Comparison of ENCODE assay signal across 10 mouse cellular contexts in the genomic region with DNA sequence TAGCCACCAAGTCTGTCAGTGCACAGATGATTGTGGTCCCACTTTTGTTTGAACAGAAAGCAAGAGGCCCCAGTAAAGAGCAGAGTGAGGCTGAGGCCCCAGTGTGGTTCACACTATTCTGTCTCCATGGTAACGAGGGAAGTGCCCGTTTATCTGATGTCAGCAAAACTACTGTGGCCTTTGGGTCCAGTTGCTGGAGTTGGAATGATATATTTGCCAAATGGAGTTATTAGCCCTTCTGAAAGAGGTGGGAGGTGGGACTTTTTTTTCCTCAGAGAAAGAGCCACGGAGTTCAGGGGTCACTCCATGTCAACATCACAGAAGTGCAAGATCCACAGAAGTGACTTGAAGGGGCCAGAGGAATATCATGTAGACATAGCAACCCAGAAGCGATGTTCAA. TPM values are rescaled to one million over a fixed set of nuclear protein-coding genes. Genes with fewer than 3 reads are reported as not detected.
DNase-seq lines count a peak whose midpoint lies in the region; ATAC-seq and TF ChIP-seq lines count a peak whose summit lies in the region.
"Had no signal": no experiment of that assay in that cellular context is flagged by ENCODE, and none has a peak within 500 bp of the region (broad histone marks: within the 10 kb centered on the region; RNA-seq: fewer than 3 reads in every experiment).

No protein-coding gene starts in this region.

- 51% methylated on average over 4 of the region's 4 CpGs for WGBS in kidney, adult 2 months
- 46% methylated on average over 4 of the region's 4 CpGs for WGBS in limb, embryonic 14.5 days

- H3K79me2 ChIP-seq in MEL (ENCODE audit: control insufficient read depth, insufficient read depth, low read length, poor library complexity): no peaks in the 10 kb centered on the region

- 0 out of 2 replicates have a peak, but pooled peaks have one; percentile 21 for ATAC-seq in limb, embryonic 14.5 days (ENCODE audit: low FRiP score, low read depth)

- TF ChIP-seq CTCF in kidney, adult 2 months (conservative IDR thresholded peaks at IDR 0.05; ENCODE audit: insufficient read depth, insufficient read length, low read depth, low read length): no peak
- no peak for TF ChIP-seq CTCF in MEL (IDR thresholded peaks at IDR 0.05 in 2 of 3, conservative IDR thresholded peaks at IDR 0.05 in 1 of 3; ENCODE audit: control insufficient read depth in 1 of 3, insufficient read depth in 1 of 3, low read depth in 2 of 3, low read length in 3 of 3, poor library complexity in 1 of 3, severe bottlenecking in 1 of 3)

- H3K36me3 ChIP-seq in kidney, adult 2 months (ENCODE audit: control insufficient read depth, insufficient read depth, low read length): no peaks in the 10 kb centered on the region
- H3K36me3 ChIP-seq in MEL (ENCODE audit: control insufficient read depth in 1 of 2, insufficient read depth in 2 of 2, low read length in 2 of 2): peaks cover 0 to 47% of the 10 kb centered on the region in 2 experiments; a peak in 2 of 4 replicates
- no peaks in the 10 kb centered on the region for H3K36me3 ChIP-seq in limb, embryonic 14.5 days (ENCODE audit: control insufficient read depth, insufficient read depth, low read length)
- H3K36me3 ChIP-seq: heart, embryonic 15.5 days; neural tube, embryonic 12.5 days had no signal

- intact Hi-C loops in left cerebral cortex, postnatal 14 days (cut with DNase I): no loop called here
- intact Hi-C loops in left cerebral cortex, postnatal 36 days (cut with DNase I): loop anchor here (5.0 kb wide), 1 partner anchor 40 kb away; no protein-coding TSS in a partner anchor

- TF ChIP-seq EP300 in MEL (IDR thresholded peaks at IDR 0.05; ENCODE audit: low read depth in 1 of 2, low read length in 2 of 2): peak in 1 of 2 experiments; percentile 25; a peak in 1 of 4 replicates

- TF ChIP-seq RAD21 in MEL (IDR thresholded peaks at IDR 0.05; ENCODE audit: low read depth, low read length): no peak

- H3K27ac ChIP-seq in kidney, adult 2 months (ENCODE audit: insufficient read depth, low read depth, low read length): no peak overlapping the region
- H3K27ac ChIP-seq in MEL (ENCODE audit: control insufficient read depth, low read depth, low read length): peak overlapping the region; percentile 88
- no peak overlapping the region for H3K27ac ChIP-seq in limb, embryonic 14.5 days (replicated peaks; ENCODE audit: low read depth, low read length)
- H3K27ac ChIP-seq: heart, embryonic 15.5 days; neural tube, embryonic 12.5 days had no signal

- H3K27me3 ChIP-seq in kidney, adult 2 months (replicated peaks; ENCODE audit: control insufficient read depth, insufficient read depth, low read length): no peaks in the 10 kb centered on the region
- H3K27me3 ChIP-seq in MEL (ENCODE audit: control insufficient read depth in 1 of 2, insufficient read depth in 2 of 2, low read length in 2 of 2): no peaks in the 10 kb centered on the region
- H3K27me3 ChIP-seq in limb, embryonic 14.5 days (ENCODE audit: control insufficient read depth, insufficient read depth, low read length): no peaks in the 10 kb centered on the region

- DNase-seq in kidney, adult 2 months: peak; percentile 43
- DNase-seq in kidney, postnatal 4 days: no peak
- peak; percentile 80 for DNase-seq in MEL (ENCODE audit: low read depth, low spot score)
- DNase-seq in embryo, embryonic 11 days: peak; percentile 83
- DNase-seq in limb, embryonic 14.5 days (ENCODE audit: low spot score): peak; percentile 42
- DNase-seq in left cerebral cortex, postnatal 14 days (ENCODE audit: low spot score in 2 of 2): no peak
- no peak for DNase-seq in left cerebral cortex, postnatal 36 days (ENCODE audit: low spot score in 2 of 2)
- DNase-seq in right cerebral cortex, postnatal 36 days (ENCODE audit: low spot score in 2 of 2): no peak

- no peaks in the 10 kb centered on the region for H3K9me3 ChIP-seq in MEL (replicated peaks; ENCODE audit: insufficient read depth, low read length)
- H3K9me3 ChIP-seq in limb, embryonic 14.5 days (ENCODE audit: control insufficient read depth, low read length): no peaks in the 10 kb centered on the region
- H3K9me3 ChIP-seq: heart, embryonic 15.5 days; neural tube, embryonic 12.5 days had no signal

- H3K4me1 ChIP-seq in kidney, adult 2 months (ENCODE audit: control insufficient read depth, insufficient read depth, low read length): peaks cover 3% of the 10 kb centered on the region; the same call in 1 of the 2 replicates
- peaks cover 33 to 62% of the 10 kb centered on the region in 2 experiments for H3K4me1 ChIP-seq in MEL (ENCODE audit: control insufficient read depth in 1 of 2, insufficient read depth in 2 of 2, low read length in 2 of 2)
- H3K4me1 ChIP-seq in limb, embryonic 14.5 days (ENCODE audit: control insufficient read depth, insufficient read depth, low read length): peaks cover 42% of the 10 kb centered on the region

- H3K4me3 ChIP-seq in kidney, adult 2 months (ENCODE audit: insufficient read depth, low read depth, low read length): no peak overlapping the region
- H3K4me3 ChIP-seq in MEL (ENCODE audit: control insufficient read depth in 1 of 2, insufficient read depth in 1 of 2, low read depth in 2 of 2, low read length in 2 of 2): no peak overlapping the region
- no peak overlapping the region for H3K4me3 ChIP-seq in limb, embryonic 14.5 days (replicated peaks; ENCODE audit: low read length)
- H3K4me3 ChIP-seq: heart, embryonic 15.5 days; neural tube, embryonic 12.5 days had no signal

- no peak overlapping the region for H3K4me2 ChIP-seq in limb, embryonic 14.5 days (replicated peaks; ENCODE audit: low read depth, low read length, severe bottlenecking)
- H3K4me2 ChIP-seq: heart, embryonic 15.5 days; neural tube, embryonic 12.5 days had no signal

- peak overlapping the region; percentile 34 for H3K9ac ChIP-seq in MEL (ENCODE audit: control insufficient read depth, low read depth, low read length, poor library complexity, severe bottlenecking)
- H3K9ac ChIP-seq in limb, embryonic 14.5 days (ENCODE audit: low read depth, low read length, severe bottlenecking): no peak overlapping the region
- H3K9ac ChIP-seq: heart, embryonic 15.5 days; neural tube, embryonic 12.5 days had no signal

- TF ChIP-seq POLR2A in kidney, adult 2 months (IDR thresholded peaks at IDR 0.05; ENCODE audit: low read depth, low read length): no peak
- TF ChIP-seq POLR2A in MEL (IDR thresholded peaks at IDR 0.05; ENCODE audit: control insufficient read depth in 1 of 2, insufficient read depth in 1 of 2, low read depth in 1 of 2, low read length in 2 of 2, poor library complexity in 1 of 2): no peak
- TF ChIP-seq POLR2A in limb, embryonic 14.5 days (IDR thresholded peaks at IDR 0.05; ENCODE audit: borderline replicate concordance, extremely low read depth, insufficient read depth, insufficient read length): no peak

TF ChIP-seq in MEL, 35 proteins besides CTCF, POLR2A, EP300 and RAD21:
- TF ChIP-seq GATA1 (IDR thresholded peaks at IDR 0.05; ENCODE audit: low read depth, low read length): peak; percentile 71
- no peak for TF ChIP-seq USF1 (IDR thresholded peaks at IDR 0.05; ENCODE audit: low read depth, low read length)
- no peak for TF ChIP-seq POLR2AphosphoS2 (IDR thresholded peaks at IDR 0.05; ENCODE audit: low read length)
- TF ChIP-seq NRF1 (IDR thresholded peaks at IDR 0.05; ENCODE audit: insufficient read depth, low read depth, low read length, poor library complexity, severe bottlenecking): no peak
- TF ChIP-seq MAFK (IDR thresholded peaks at IDR 0.05; ENCODE audit: borderline replicate concordance, low read depth, low read length): peak; percentile 50; the same call in 1 of the 2 replicates

RNA-seq across cellular contexts. Expression of a gene that starts 24.9 kb away (rescaled TPM):
- 33.5 and 37.0 TPM in 2 replicates for polyA plus RNA-seq in kidney, adult 2 months (2012; rRNA removed)
- total RNA-seq in MEL (2012; rRNA removed): 7.1 and 7.5 TPM in 2 replicates
- 10 to 100 TPM in 1 of 2 experiments, not detected in 1; 10.2 TPM for polyA plus RNA-seq in MEL (2012; ENCODE audit: insufficient read depth in 1 of 2, insufficient read length in 2 of 2, low read depth in 1 of 2, low replicate concordance in 2 of 2, missing spikeins in 1 of 2)
- polyA plus RNA-seq in limb, embryonic 14.5 days (2012; rRNA removed): 50.9 and 72.1 TPM in 2 replicates
- polyA plus RNA-seq in limb, embryonic 14.5 days (2014; fragmentation: Nextera tagmentation; extraction: Ambion mirVana): 25.1 and 28.0 TPM in 2 replicates
- 10 to 100 TPM; 36.9 to 38.3 TPM for total RNA-seq in left cerebral cortex, postnatal 14 days (2021)
- 10 to 100 TPM; 45.2 to 71.2 TPM for total RNA-seq in left cerebral cortex, postnatal 36 days (2021)

Comparison
In these comparisons a context has a peak if more than half of its experiments do, and no peak if none do; other contexts are left out.
1. DNase-seq: peak in kidney, adult 2 months (single experiment), MEL (single experiment), embryo, embryonic 11 days (single experiment) and limb, embryonic 14.5 days (single experiment); none in kidney, postnatal 4 days (0 of 2), left cerebral cortex, postnatal 14 days (0 of 2), left cerebral cortex, postnatal 36 days (0 of 2) and right cerebral cortex, postnatal 36 days (0 of 2).